Mouse (Mus musculus): Measurements from ENCODE around the gene Bcl2l11. TPM values are rescaled to one million over a fixed set of nuclear protein-coding genes. Genes with fewer than 3 reads are reported as not detected.

Gene Bcl2l11
- total and polyA plus RNA-seq, 3 experiments: 2.3 to 6.3 TPM; not detected in 1

DNA sequence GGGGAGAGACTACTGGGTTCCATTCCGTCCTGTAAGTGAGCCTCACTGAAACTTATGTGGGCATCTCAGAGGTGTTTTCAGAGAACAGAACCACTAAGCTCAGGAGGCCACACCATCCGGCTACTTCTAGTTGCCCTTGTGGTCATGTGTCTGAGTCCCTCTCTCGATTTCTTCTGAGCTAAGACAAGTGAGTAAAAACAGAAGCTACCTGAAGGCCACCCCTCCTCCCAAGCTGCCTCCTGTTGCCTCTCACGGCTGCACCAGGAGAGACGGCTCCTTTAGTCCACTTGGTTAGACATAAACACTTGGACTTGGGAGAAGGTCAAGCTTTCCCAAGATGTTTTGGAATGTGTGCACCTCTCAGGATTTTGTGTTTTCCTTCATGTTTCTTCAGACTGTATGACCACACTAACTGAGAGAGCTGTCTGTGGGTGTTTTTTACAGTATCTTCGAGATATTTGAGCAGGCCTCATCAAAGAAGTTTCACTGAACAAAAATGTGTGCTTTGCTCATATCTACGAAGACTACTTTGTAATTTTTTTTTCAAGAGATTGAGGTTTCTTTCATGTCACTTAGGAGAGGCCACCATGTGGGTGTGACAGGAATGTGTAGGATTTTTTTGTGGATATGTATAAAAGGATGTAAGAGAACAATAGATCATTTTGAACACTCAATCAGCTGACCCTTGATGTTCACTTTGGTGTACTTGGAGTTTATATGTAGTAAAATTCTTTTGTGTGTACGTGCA, 37.9 kb upstream of the Bcl2l11 start:
- Histone ChIP-seq H3K4me3 (ENCODE audit: control insufficient read depth in 1 of 2, insufficient read depth in 1 of 2, low read depth in 2 of 2, low read length in 2 of 2) (no peak overlapping the region), H3K9ac (ENCODE audit: control insufficient read depth, low read depth, low read length, poor library complexity, severe bottlenecking) (no peak overlapping the region), H3K9me3 (replicated peaks; ENCODE audit: insufficient read depth, low read length) (no peaks in the 10 kb centered on the region), H3K27me3 (ENCODE audit: control insufficient read depth in 1 of 2, insufficient read depth in 2 of 2, low read length in 2 of 2) (no peaks in the 10 kb centered on the region), H3K36me3 (ENCODE audit: control insufficient read depth in 1 of 2, insufficient read depth in 2 of 2, low read length in 2 of 2) (peaks cover 0 to 29% of the 10 kb centered on the region in 2 experiments; a peak in 2 of 4 replicates), H3K27ac (ENCODE audit: control insufficient read depth, low read depth, low read length) (no peak overlapping the region), H3K79me2 (ENCODE audit: control insufficient read depth, insufficient read depth, low read length, poor library complexity) (no peaks in the 10 kb centered on the region), H3K4me1 (ENCODE audit: control insufficient read depth in 1 of 2, insufficient read depth in 2 of 2, low read length in 2 of 2) (peaks cover 15 to 22% of the 10 kb centered on the region in 2 experiments)
- no peak for DNase-seq (ENCODE audit: low read depth, low spot score)
- TF ChIP-seq ELF1 (IDR thresholded peaks at IDR 0.05; ENCODE audit: low read depth, low read length) (no peak), MXI1 (IDR thresholded peaks at IDR 0.05; ENCODE audit: low read depth, low read length) (no peak), MAX (IDR thresholded peaks at IDR 0.05; ENCODE audit: low read length) (no peak), POLR2A (IDR thresholded peaks at IDR 0.05; ENCODE audit: control insufficient read depth in 1 of 2, insufficient read depth in 1 of 2, low read depth in 1 of 2, low read length in 2 of 2, poor library complexity in 1 of 2) (no peak), HCFC1 (IDR thresholded peaks at IDR 0.05; ENCODE audit: low read depth, low read length) (no peak), SIN3A (IDR thresholded peaks at IDR 0.05; ENCODE audit: low read length) (no peak), TBP (IDR thresholded peaks at IDR 0.05; ENCODE audit: low read depth, low read length) (no peak), RAD21 (IDR thresholded peaks at IDR 0.05; ENCODE audit: low read depth, low read length) (no peak), POLR2AphosphoS5 (IDR thresholded peaks at IDR 0.05; ENCODE audit: borderline replicate concordance, low read depth, low read length) (no peak), GABPA (IDR thresholded peaks at IDR 0.05; ENCODE audit: low read depth, low read length) (no peak), TCF12 (IDR thresholded peaks at IDR 0.05; ENCODE audit: low read depth, low read length) (no peak), NELFE (IDR thresholded peaks at IDR 0.05; ENCODE audit: low read depth, low read length) (no peak), ZKSCAN1 (IDR thresholded peaks at IDR 0.05; ENCODE audit: low read depth, low read length) (no peak), ZC3H11A (IDR thresholded peaks at IDR 0.05; ENCODE audit: low read depth, low read length) (no peak), KAT2A (conservative IDR thresholded peaks at IDR 0.05; ENCODE audit: low read depth, low read length) (no peak), CTCF (IDR thresholded peaks at IDR 0.05 in 2 of 3, conservative IDR thresholded peaks at IDR 0.05 in 1 of 3; ENCODE audit: control insufficient read depth in 1 of 3, insufficient read depth in 1 of 3, low read depth in 2 of 3, low read length in 3 of 3, poor library complexity in 1 of 3, severe bottlenecking in 1 of 3) (no peak), RCOR1 (IDR thresholded peaks at IDR 0.05; ENCODE audit: low read depth, low read length) (no peak), MAZ (IDR thresholded peaks at IDR 0.05; ENCODE audit: low read depth, low read length) (no peak), USF1 (IDR thresholded peaks at IDR 0.05; ENCODE audit: low read depth, low read length) (no peak)

DNA sequence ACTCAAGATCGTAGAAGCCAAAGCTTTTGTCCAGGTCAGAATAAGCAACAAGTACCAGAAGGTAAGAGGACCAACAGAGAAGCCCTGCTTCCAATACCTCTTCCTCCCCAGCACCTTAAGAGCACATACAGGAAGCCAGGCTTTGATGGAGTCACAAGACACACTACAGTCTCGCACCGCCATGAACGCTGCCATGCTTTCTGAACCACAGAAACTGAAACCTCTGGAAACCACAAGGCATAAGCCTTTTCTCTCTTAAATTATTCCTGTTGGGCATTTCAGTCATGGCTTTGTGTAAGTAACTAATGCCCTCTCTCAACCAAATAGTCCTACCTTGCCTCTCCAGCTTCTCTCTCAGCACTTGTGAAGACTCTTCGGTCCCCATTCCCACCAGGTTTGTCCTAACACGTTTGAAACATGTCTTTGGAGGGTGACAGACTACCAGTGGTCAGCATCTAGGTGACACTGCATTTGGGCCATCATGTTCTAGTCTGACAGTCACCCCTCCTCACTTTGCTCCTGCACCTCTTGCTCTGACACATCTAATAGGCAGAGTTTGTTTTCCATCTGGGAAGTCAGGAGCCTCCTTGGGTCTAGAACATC, 35.5 kb upstream of the Bcl2l11 start:
- no peak for DNase-seq (ENCODE audit: low read depth, low spot score)
- no peak overlapping the region for H3K4me3 ChIP-seq (ENCODE audit: control insufficient read depth in 1 of 2, insufficient read depth in 1 of 2, low read depth in 2 of 2, low read length in 2 of 2)
- TF ChIP-seq ZNF384 (IDR thresholded peaks at IDR 0.05; ENCODE audit: low read depth, low read length) (no peak), POLR2AphosphoS5 (IDR thresholded peaks at IDR 0.05; ENCODE audit: borderline replicate concordance, low read depth, low read length) (no peak), POLR2AphosphoS2 (IDR thresholded peaks at IDR 0.05; ENCODE audit: low read length) (no peak), MYC (IDR thresholded peaks at IDR 0.05; ENCODE audit: low read depth, low read length) (no peak), MAX (IDR thresholded peaks at IDR 0.05; ENCODE audit: low read length) (no peak), SMC3 (IDR thresholded peaks at IDR 0.05; ENCODE audit: low read depth, low read length) (no peak), RCOR1 (IDR thresholded peaks at IDR 0.05; ENCODE audit: low read depth, low read length) (no peak), TAL1 (IDR thresholded peaks at IDR 0.05; ENCODE audit: low read length) (no peak), NRF1 (IDR thresholded peaks at IDR 0.05; ENCODE audit: insufficient read depth, low read depth, low read length, poor library complexity, severe bottlenecking) (no peak), TCF12 (IDR thresholded peaks at IDR 0.05; ENCODE audit: low read depth, low read length) (no peak), CHD1 (IDR thresholded peaks at IDR 0.05; ENCODE audit: low read depth, low read length) (no peak), BHLHE40 (IDR thresholded peaks at IDR 0.05; ENCODE audit: borderline replicate concordance, low read depth, low read length) (no peak), EP300 (IDR thresholded peaks at IDR 0.05; ENCODE audit: low read depth in 1 of 2, low read length in 2 of 2) (no peak), NELFE (IDR thresholded peaks at IDR 0.05; ENCODE audit: low read depth, low read length) (no peak), SIN3A (IDR thresholded peaks at IDR 0.05; ENCODE audit: low read length) (no peak), USF1 (IDR thresholded peaks at IDR 0.05; ENCODE audit: low read depth, low read length) (no peak), HCFC1 (IDR thresholded peaks at IDR 0.05; ENCODE audit: low read depth, low read length) (no peak), CHD2 (IDR thresholded peaks at IDR 0.05; ENCODE audit: low read length) (no peak)
- H3K27ac ChIP-seq (ENCODE audit: control insufficient read depth, low read depth, low read length): no peak overlapping the region
- no peaks in the 10 kb centered on the region for H3K79me2 ChIP-seq (ENCODE audit: control insufficient read depth, insufficient read depth, low read length, poor library complexity)
- H3K9me3 ChIP-seq (replicated peaks; ENCODE audit: insufficient read depth, low read length): no peaks in the 10 kb centered on the region
- peaks cover 0 to 11% of the 10 kb centered on the region in 2 experiments; a peak in 2 of 4 replicates for H3K36me3 ChIP-seq (ENCODE audit: control insufficient read depth in 1 of 2, insufficient read depth in 2 of 2, low read length in 2 of 2)
- no peak overlapping the region for H3K9ac ChIP-seq (ENCODE audit: control insufficient read depth, low read depth, low read length, poor library complexity, severe bottlenecking)
- no peaks in the 10 kb centered on the region for H3K27me3 ChIP-seq (ENCODE audit: control insufficient read depth in 1 of 2, insufficient read depth in 2 of 2, low read length in 2 of 2)
- H3K4me1 ChIP-seq (ENCODE audit: control insufficient read depth in 1 of 2, insufficient read depth in 2 of 2, low read length in 2 of 2): peaks cover 6 to 12% of the 10 kb centered on the region in 2 experiments; a peak in 3 of 4 replicates
